Mouse (Mus musculus): ENCODE measurements around the gene Acp5. TPM values are rescaled to one million over a fixed set of nuclear protein-coding genes. Genes with fewer than 3 reads are reported as not detected.

The Acp5 gene
- polyA plus RNA-seq, 1 experiment from 2014 or later: 16.8 TPM

- H3K4me3 ChIP-seq (ENCODE audit: low read depth, low read length): no peak overlapping the region
- no peaks in the 10 kb centered on the region for H3K4me1 ChIP-seq (ENCODE audit: control insufficient read depth, insufficient read depth, low read length)
- no peaks in the 10 kb centered on the region for H3K27me3 ChIP-seq (ENCODE audit: control insufficient read depth, insufficient read depth, low read length)
- H3K4me2 ChIP-seq (ENCODE audit: low read depth): no peak overlapping the region
- H3K27ac ChIP-seq (ENCODE audit: low read depth, low read length): no peak overlapping the region
- DNase-seq (ENCODE audit: low spot score) (no peak), ATAC-seq (ENCODE audit: insufficient read depth, low FRiP score, low TSS enrichment) (no peak)
- H3K36me3 ChIP-seq (ENCODE audit: control insufficient read depth, insufficient read depth, low read length): no peaks in the 10 kb centered on the region
- no peak overlapping the region for H3K9ac ChIP-seq (ENCODE audit: low read length)
- WGBS: 78% methylated on average over 20 of the region's 20 CpGs
- no peaks in the 10 kb centered on the region for H3K9me3 ChIP-seq (ENCODE audit: control insufficient read depth, low read length)
Measured at GRCm38 (mm10) chr9:22149426-22150248, 14.1 kb upstream of the Acp5 start.

- H3K4me2 ChIP-seq (ENCODE audit: low read depth): no peak overlapping the region
- H3K9ac ChIP-seq (ENCODE audit: low read length): no peak overlapping the region
- no peaks in the 10 kb centered on the region for H3K4me1 ChIP-seq (ENCODE audit: control insufficient read depth, insufficient read depth, low read length)
- no peaks in the 10 kb centered on the region for H3K9me3 ChIP-seq (ENCODE audit: control insufficient read depth, low read length)
- H3K27me3 ChIP-seq (ENCODE audit: control insufficient read depth, insufficient read depth, low read length): no peaks in the 10 kb centered on the region
- H3K4me3 ChIP-seq (ENCODE audit: low read depth, low read length): no peak overlapping the region
- 90% methylated on average over 7 of the region's 8 CpGs for WGBS
- H3K36me3 ChIP-seq (ENCODE audit: control insufficient read depth, insufficient read depth, low read length): no peaks in the 10 kb centered on the region
- H3K27ac ChIP-seq (ENCODE audit: low read depth, low read length): no peak overlapping the region
- ATAC-seq (ENCODE audit: insufficient read depth, low FRiP score, low TSS enrichment) (no peak), DNase-seq (ENCODE audit: low spot score) (no peak)
Measured at GRCm38 (mm10) chr9:22144304-22144965, 8.9 kb upstream of the Acp5 start.

- H3K9ac ChIP-seq (ENCODE audit: low read length): no peak overlapping the region
- DNase-seq (ENCODE audit: low spot score) (peak; percentile 89), ATAC-seq (ENCODE audit: insufficient read depth, low FRiP score, low TSS enrichment) (peak; percentile 65; the same call in 1 of the 2 replicates)
- H3K4me1 ChIP-seq (ENCODE audit: control insufficient read depth, insufficient read depth, low read length): no peaks in the 10 kb centered on the region
- H3K4me3 ChIP-seq (ENCODE audit: low read depth, low read length): no peak overlapping the region
- no peak overlapping the region for H3K27ac ChIP-seq (ENCODE audit: low read depth, low read length)
- no peaks in the 10 kb centered on the region for H3K36me3 ChIP-seq (ENCODE audit: control insufficient read depth, insufficient read depth, low read length)
- whole genome bisulfite sequencing: 58% methylated on average over 17 of the region's 17 CpGs
- no peaks in the 10 kb centered on the region for H3K9me3 ChIP-seq (ENCODE audit: control insufficient read depth, low read length)
- H3K4me2 ChIP-seq (ENCODE audit: low read depth): no peak overlapping the region
- no peaks in the 10 kb centered on the region for H3K27me3 ChIP-seq (ENCODE audit: control insufficient read depth, insufficient read depth, low read length)
Measured at GRCm38 (mm10) chr9:22143108-22144037, 7.9 kb upstream of the Acp5 start.

- Histone ChIP-seq H3K4me3 (ENCODE audit: low read depth, low read length) (no peak overlapping the region), H3K9ac (ENCODE audit: low read length) (no peak overlapping the region), H3K4me2 (ENCODE audit: low read depth) (no peak overlapping the region), H3K9me3 (ENCODE audit: control insufficient read depth, low read length) (no peaks in the 10 kb centered on the region), H3K27me3 (ENCODE audit: control insufficient read depth, insufficient read depth, low read length) (no peaks in the 10 kb centered on the region), H3K4me1 (ENCODE audit: control insufficient read depth, insufficient read depth, low read length) (peaks cover 5% of the 10 kb centered on the region; the same call in 1 of the 2 replicates), H3K36me3 (ENCODE audit: control insufficient read depth, insufficient read depth, low read length) (no peaks in the 10 kb centered on the region), H3K27ac (ENCODE audit: low read depth, low read length) (no peak overlapping the region)
- WGBS: 87% methylated on average over 5 of the region's 5 CpGs
- ATAC-seq (ENCODE audit: insufficient read depth, low FRiP score, low TSS enrichment): no peak
- DNase-seq (ENCODE audit: low spot score): no peak
Measured at GRCm38 (mm10) chr9:22139746-22140145, 4.2 kb upstream of the Acp5 start.

GRCm38 (mm10) chr9:22138480-22138879 is 3.0 kb upstream of the Acp5 start:
- H3K4me1 ChIP-seq (ENCODE audit: control insufficient read depth, insufficient read depth, low read length): peaks cover 5% of the 10 kb centered on the region; the same call in 1 of the 2 replicates
- no peaks in the 10 kb centered on the region for H3K9me3 ChIP-seq (ENCODE audit: control insufficient read depth, low read length)
- H3K9ac ChIP-seq (ENCODE audit: low read length): no peak overlapping the region
- no peaks in the 10 kb centered on the region for H3K27me3 ChIP-seq (ENCODE audit: control insufficient read depth, insufficient read depth, low read length)
- DNase-seq (ENCODE audit: low spot score) (peak; percentile 55), ATAC-seq (ENCODE audit: insufficient read depth, low FRiP score, low TSS enrichment) (no peak)
- H3K4me3 ChIP-seq (ENCODE audit: low read depth, low read length): no peak overlapping the region
- no peak overlapping the region for H3K27ac ChIP-seq (ENCODE audit: low read depth, low read length)
- H3K4me2 ChIP-seq (ENCODE audit: low read depth): no peak overlapping the region
- no peaks in the 10 kb centered on the region for H3K36me3 ChIP-seq (ENCODE audit: control insufficient read depth, insufficient read depth, low read length)
- 26% methylated on average over 2 of the region's 2 CpGs for WGBS

- WGBS: 5% methylated on average over 23 of the region's 23 CpGs
- Histone ChIP-seq H3K27ac (ENCODE audit: low read depth, low read length) (0 out of 2 replicates have a peak overlapping the region, but pooled peaks have one; percentile 34), H3K9me3 (ENCODE audit: control insufficient read depth, low read length) (no peaks in the 10 kb centered on the region), H3K4me1 (ENCODE audit: control insufficient read depth, insufficient read depth, low read length) (peaks cover 5% of the 10 kb centered on the region; the same call in 1 of the 2 replicates), H3K4me2 (ENCODE audit: low read depth) (peak overlapping the region; percentile 19), H3K9ac (ENCODE audit: low read length) (0 out of 2 replicates have a peak overlapping the region, but pooled peaks have one; percentile 5), H3K36me3 (ENCODE audit: control insufficient read depth, insufficient read depth, low read length) (no peaks in the 10 kb centered on the region), H3K27me3 (ENCODE audit: control insufficient read depth, insufficient read depth, low read length) (no peaks in the 10 kb centered on the region), H3K4me3 (ENCODE audit: low read depth, low read length) (no peak overlapping the region)
- DNase-seq (ENCODE audit: low spot score) (peak; percentile 68), ATAC-seq (ENCODE audit: insufficient read depth, low FRiP score, low TSS enrichment) (no peak)
Measured at GRCm38 (mm10) chr9:22136765-22137547, 1.4 kb upstream of the Acp5 start.

- 83% methylated on average over 9 of the region's 9 CpGs for WGBS
Measured at GRCm38 (mm10) chr9:22134988-22135643, 395 bp downstream of the Acp5 start.

More at GRCm38 (mm10) chr9:22134988-22135643, 395 bp downstream of the Acp5 start:
- no peaks in the 10 kb centered on the region for H3K36me3 ChIP-seq (ENCODE audit: control insufficient read depth, insufficient read depth, low read length)
- H3K9me3 ChIP-seq (ENCODE audit: control insufficient read depth, low read length): no peaks in the 10 kb centered on the region
- DNase-seq (ENCODE audit: low spot score) (no peak), ATAC-seq (ENCODE audit: insufficient read depth, low FRiP score, low TSS enrichment) (no peak)
- no peak overlapping the region for H3K9ac ChIP-seq (ENCODE audit: low read length)
- no peaks in the 10 kb centered on the region for H3K27me3 ChIP-seq (ENCODE audit: control insufficient read depth, insufficient read depth, low read length)
- H3K4me1 ChIP-seq (ENCODE audit: control insufficient read depth, insufficient read depth, low read length): peaks cover 5% of the 10 kb centered on the region; the same call in 1 of the 2 replicates
- no peak overlapping the region for H3K4me3 ChIP-seq (ENCODE audit: low read depth, low read length)
- H3K27ac ChIP-seq (ENCODE audit: low read depth, low read length): no peak overlapping the region
- H3K4me2 ChIP-seq (ENCODE audit: low read depth): no peak overlapping the region

Data from neural tube, embryonic 11.5 days (tissue).